Mouse (Mus musculus) hindbrain, embryonic 12.5 days (tissue): ENCODE results near the gene Rs1. TPM values are rescaled to one million over a fixed set of nuclear protein-coding genes. Genes with fewer than 3 reads are reported as not detected.
A peak's percentile ranks its signal among the peaks of the same experiment; 100 is the strongest.
"Not testable (repeated sequence)": the region's sequence is repeated elsewhere in the genome, so short reads cannot be mapped to it uniquely, and the experiment has no call there.

Experiments
- ATAC-seq: fragments of 200-750 bp; cut with Nextera tagmentation; 2 replicates; pipeline ENCODE4 v1.8.0; 2017; ENCODE audit warnings: moderate TSS enrichment; ENCODE audit not compliant: low FRiP score
- H3K27ac ChIP-seq: fragments of 300-500 bp; sonication (generic); 2 replicates; pipeline ENCODE4 v1.5.1; 2016; ENCODE audit warnings: mild to moderate bottlenecking
- H3K27me3 ChIP-seq: fragments of 300-500 bp; sonication (generic); 2 replicates; pipeline ENCODE4 v1.6.1; 2016; ENCODE audit warnings: mild to moderate bottlenecking
- H3K36me3 ChIP-seq: fragments of 300-500 bp; sonication (generic); 2 replicates; pipeline ENCODE4 v1.6.1; 2016; ENCODE audit warnings: mild to moderate bottlenecking
- H3K4me1 ChIP-seq: fragments of 300-500 bp; sonication (generic); 2 replicates; pipeline ENCODE4 v1.6.1; 2016
- H3K4me2 ChIP-seq: fragments of 300-500 bp; sonication (generic); replicated peaks from 2 replicates; pipeline ENCODE4 v1.6.1; 2016; ENCODE audit warnings: mild to moderate bottlenecking
- H3K4me3 ChIP-seq: fragments of 300-500 bp; sonication (generic); 2 replicates; pipeline ENCODE4 v1.5.1; 2016; ENCODE audit warnings: mild to moderate bottlenecking
- H3K9ac ChIP-seq: fragments of 300-500 bp; sonication (generic); 2 replicates; pipeline ENCODE4 v1.6.1; 2016; ENCODE audit warnings: mild to moderate bottlenecking, moderate library complexity
- H3K9me3 ChIP-seq: fragments of 300-500 bp; sonication (generic); replicated peaks from 2 replicates; pipeline ENCODE4 v1.6.1; 2016; ENCODE audit warnings: mild to moderate bottlenecking
- WGBS: fragments of 180-500 bp; shearing (Covaris S2); methylation state at CpG from one replicate; pipeline ENCODE4 v1.1.7; 2016; 5-methylcytosine and 5-hydroxymethylcytosine counted together
- polyA plus RNA-seq: library from polyadenylated mRNA; unstranded; fragments of >200 nt; fragmentation: Nextera tagmentation; extraction: Ambion mirVana; gene quantifications from 2 replicates; pipeline ENCODE4 v1.2.1, GENCODE M21; 2016

Gene Rs1
- polyA plus RNA-seq: 0.09 and 0.10 TPM in 2 replicates

DNA sequence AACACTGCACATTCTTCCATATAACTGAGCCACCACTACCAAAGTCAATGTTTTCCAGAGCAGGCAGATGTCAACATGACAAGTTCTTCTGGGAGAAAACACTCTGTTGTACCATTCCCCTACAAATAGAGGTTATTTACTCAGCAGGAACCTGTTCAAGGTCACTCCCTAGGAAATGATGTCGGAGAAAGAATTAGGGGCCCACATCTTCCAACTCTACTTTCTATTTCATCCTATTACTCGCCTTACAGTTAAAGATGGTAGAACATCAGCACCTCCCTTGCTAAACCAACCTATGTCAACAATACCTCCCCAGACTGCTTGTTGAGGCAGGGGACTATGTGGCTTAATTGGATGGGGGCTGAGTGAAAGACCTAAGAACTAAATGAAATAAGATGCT is at the start of gene Rs1:
Rs1 (plus strand) TSS at position 301 of the 400 bp plus-strand sequence.
- Histone ChIP-seq H3K4me2 (peak within 1 kb of the TSS; percentile 40), H3K9ac (no peak within 1 kb of the TSS), H3K36me3 (no peaks in the 10 kb centered on the region), H3K4me1 (no peaks in the 10 kb centered on the region), H3K27me3 (peaks cover 30% of the 10 kb centered on the region), H3K27ac (no peak within 1 kb of the TSS), H3K4me3 (no peak within 1 kb of the TSS), H3K9me3 (no peaks in the 10 kb centered on the region)
- no peak for ATAC-seq
- 71% methylated on average over 2 of the region's 2 CpGs for WGBS

DNA sequence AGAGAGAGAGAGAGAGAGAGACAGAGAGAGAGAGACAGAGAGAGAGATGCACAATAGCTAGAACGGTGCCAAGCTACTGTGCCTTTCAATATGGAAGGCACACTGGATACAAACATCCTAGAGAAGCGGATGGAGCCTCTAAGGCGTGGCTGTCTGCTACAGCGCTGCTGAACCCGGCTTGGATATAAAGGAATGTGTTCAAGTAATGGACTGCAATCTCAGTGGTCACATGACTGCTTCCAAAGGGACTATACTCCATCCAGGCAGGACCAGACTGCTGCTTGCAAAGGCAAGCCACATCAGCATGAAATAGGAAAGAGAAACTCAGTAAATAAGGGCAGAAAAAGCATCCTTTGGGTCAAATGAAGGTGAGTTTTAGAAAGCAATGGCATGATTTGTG is 32.2 kb upstream of the Rs1 start, which contains the start of gene Ppef1:
Ppef1 (minus strand) TSS at position 116 of the 400 bp plus-strand sequence.
- peaks cover 33% of the 10 kb centered on the region for H3K27me3 ChIP-seq
- no peaks in the 10 kb centered on the region for H3K9me3 ChIP-seq
- no peak within 1 kb of the TSS for H3K9ac ChIP-seq
- no peak for ATAC-seq
- H3K4me1 ChIP-seq: no peaks in the 10 kb centered on the region
- H3K27ac ChIP-seq: no peak within 1 kb of the TSS
- H3K36me3 ChIP-seq: no peaks in the 10 kb centered on the region
- WGBS: 90% methylated on average over 5 of the region's 5 CpGs
- H3K4me2 ChIP-seq: no peak within 1 kb of the TSS
- H3K4me3 ChIP-seq: no peak within 1 kb of the TSS

DNA sequence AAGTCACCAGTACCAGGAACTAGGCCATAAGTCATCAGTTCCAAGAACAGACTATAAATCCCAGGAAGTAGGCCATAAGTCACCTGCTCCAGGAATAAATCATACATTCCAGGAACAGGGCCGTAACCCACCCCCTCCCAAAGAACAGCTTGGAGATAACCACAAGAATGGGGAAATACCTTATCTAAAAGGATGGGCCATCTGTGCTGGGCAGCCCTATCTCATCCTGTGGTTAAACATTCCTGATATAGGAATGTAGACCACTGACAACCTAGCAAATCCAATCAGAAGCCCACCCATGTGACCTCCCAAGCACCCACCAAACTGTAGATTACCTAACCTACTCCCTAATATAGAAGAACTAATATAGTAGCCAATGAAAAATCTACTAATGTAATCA is 22.4 kb upstream of the Rs1 start:
- WGBS: 95% methylated on average over 1 of the region's 1 CpGs
- no peaks in the 10 kb centered on the region for H3K9me3 ChIP-seq
- H3K27me3 ChIP-seq: peaks cover 8% of the 10 kb centered on the region
- ATAC-seq: no peak
- no peak overlapping the region for H3K27ac ChIP-seq
- no peak overlapping the region for H3K4me2 ChIP-seq
- H3K4me1 ChIP-seq: no peaks in the 10 kb centered on the region
- H3K4me3 ChIP-seq: no peak overlapping the region
- H3K9ac ChIP-seq: no peak overlapping the region
- no peaks in the 10 kb centered on the region for H3K36me3 ChIP-seq

DNA sequence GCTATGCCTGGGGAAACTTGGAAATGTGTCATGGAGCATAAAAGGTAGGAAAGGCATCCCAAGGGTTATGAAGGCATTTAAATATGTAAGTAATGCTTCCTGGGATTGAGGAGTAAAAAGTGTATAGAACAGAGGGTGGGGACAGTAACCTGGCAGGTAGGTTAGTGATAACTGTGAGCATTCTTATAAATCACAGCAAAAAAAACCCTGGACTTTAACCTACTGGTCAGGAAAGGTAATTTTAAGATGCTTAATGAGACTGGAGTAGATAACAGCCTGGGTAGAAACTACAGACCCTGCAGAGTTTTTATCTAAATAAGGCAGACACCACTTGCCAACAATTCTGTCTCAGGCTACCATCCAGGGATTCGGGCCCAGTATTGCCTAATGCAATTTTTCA is 19.2 kb upstream of the Rs1 start:
- H3K36me3 ChIP-seq: no peaks in the 10 kb centered on the region
- no peak overlapping the region for H3K27ac ChIP-seq
- peaks cover 8% of the 10 kb centered on the region; the same call in 1 of the 2 replicates for H3K27me3 ChIP-seq
- H3K9me3 ChIP-seq: no peaks in the 10 kb centered on the region
- H3K4me3 ChIP-seq: no peak overlapping the region
- 91% methylated on average over 1 of the region's 1 CpGs for WGBS
- H3K4me1 ChIP-seq: no peaks in the 10 kb centered on the region
- H3K9ac ChIP-seq: no peak overlapping the region
- no peak for ATAC-seq
- no peak overlapping the region for H3K4me2 ChIP-seq

DNA sequence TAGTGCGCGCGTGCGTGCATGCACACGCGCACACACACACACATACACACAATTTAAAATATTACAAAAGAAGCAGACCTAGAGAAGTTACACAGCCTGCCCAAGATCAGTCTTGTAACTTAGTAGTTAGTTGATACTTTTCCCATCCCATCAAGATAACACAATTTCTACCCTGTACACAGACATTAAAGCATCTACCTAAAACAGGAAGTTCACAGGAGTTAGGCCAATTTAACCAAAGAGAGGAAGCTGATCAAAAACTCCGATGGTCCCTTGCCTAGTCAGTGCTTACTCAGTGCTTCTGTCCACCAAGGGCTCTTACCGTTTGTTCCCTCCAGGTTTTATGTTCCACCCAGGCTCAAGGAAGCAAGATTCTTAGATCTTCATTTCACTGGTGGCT is 17.0 kb upstream of the Rs1 start:
- Histone ChIP-seq H3K36me3 (no peaks in the 10 kb centered on the region), H3K9me3 (no peaks in the 10 kb centered on the region), H3K9ac (no peak overlapping the region), H3K4me2 (no peak overlapping the region), H3K27ac (no peak overlapping the region), H3K4me3 (no peak overlapping the region), H3K4me1 (no peaks in the 10 kb centered on the region), H3K27me3 (peaks cover 16% of the 10 kb centered on the region)
- 95% methylated on average over 8 of the region's 8 CpGs for WGBS
- no peak for ATAC-seq

DNA sequence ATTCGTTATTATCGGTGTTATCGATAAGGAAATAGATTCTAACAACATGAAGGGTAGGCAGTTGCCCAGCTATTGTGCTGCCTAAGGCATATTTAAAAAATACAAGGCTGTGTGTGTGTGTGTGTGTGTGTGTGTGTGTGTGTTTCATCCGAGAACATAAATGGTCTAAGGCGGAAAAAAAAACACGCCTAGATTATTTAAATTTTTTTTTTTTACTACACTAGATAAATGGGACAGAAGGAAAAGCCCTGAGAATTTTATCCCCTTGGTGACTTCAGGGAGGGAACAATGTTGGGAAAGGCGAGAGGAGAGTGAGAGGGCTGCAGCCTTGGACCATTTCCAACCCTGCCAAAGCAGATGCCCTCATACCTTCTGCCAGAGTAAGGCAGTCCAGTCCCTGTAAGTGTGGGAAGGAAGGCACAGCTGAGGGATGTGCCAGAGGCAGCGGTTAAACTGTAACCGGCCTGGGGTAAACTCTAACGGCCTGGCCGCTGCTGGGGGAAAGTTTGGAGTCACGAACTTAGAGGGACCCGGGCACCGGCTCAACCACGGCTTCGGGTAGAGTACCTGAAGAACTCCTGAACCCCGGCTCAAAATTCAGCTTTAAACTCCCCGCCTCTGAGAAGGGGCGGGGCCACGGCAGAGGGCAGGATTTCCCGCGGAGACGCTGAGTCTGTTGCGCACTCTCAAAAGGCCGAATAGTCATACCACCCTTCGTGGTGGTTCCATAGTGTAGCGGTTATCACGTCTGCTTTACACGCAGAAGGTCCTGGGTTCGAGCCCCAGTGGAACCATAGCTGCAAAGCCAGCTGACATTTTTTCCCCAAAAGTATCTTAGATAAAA is 2.2 kb upstream of the Rs1 start:
- 30% methylated on average over 30 of the region's 30 CpGs for WGBS
- peak overlapping the region; percentile 38 for H3K4me3 ChIP-seq
- no peaks in the 10 kb centered on the region for H3K36me3 ChIP-seq
- H3K9ac ChIP-seq: no peak overlapping the region
- H3K27ac ChIP-seq: no peak overlapping the region
- H3K27me3 ChIP-seq: peaks cover 22% of the 10 kb centered on the region
- ATAC-seq: peak; percentile 97
- no peaks in the 10 kb centered on the region for H3K9me3 ChIP-seq
- no peaks in the 10 kb centered on the region for H3K4me1 ChIP-seq
- H3K4me2 ChIP-seq: peak overlapping the region; percentile 46

DNA sequence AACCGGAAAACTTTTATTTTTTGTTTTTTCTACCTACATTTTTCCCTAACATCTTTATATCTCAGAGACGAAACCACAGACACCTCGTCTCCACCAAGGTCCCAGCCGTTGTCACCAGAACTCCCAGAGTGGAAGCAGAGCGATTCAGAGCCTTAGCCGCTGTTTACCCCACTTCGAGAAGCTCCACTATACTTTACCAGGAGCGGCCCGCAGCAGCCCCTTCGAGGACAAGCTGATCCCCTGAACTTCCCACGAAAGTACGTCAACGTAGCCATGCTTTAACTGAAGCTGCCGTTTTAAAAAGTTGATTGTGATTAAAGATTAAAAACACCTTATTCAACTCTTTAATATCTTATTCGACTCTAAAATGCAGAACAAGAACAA is 1.6 kb upstream of the Rs1 start:
- ATAC-seq: peak; percentile 88
- Histone ChIP-seq H3K4me1 (no peaks in the 10 kb centered on the region), H3K36me3 (no peaks in the 10 kb centered on the region), H3K27ac (no peak overlapping the region), H3K9me3 (no peaks in the 10 kb centered on the region), H3K4me3 (peak overlapping the region; percentile 38), H3K27me3 (peaks cover 27% of the 10 kb centered on the region), H3K9ac (no peak overlapping the region), H3K4me2 (peak overlapping the region; percentile 40)
- 38% methylated on average over 15 of the region's 15 CpGs for WGBS

DNA sequence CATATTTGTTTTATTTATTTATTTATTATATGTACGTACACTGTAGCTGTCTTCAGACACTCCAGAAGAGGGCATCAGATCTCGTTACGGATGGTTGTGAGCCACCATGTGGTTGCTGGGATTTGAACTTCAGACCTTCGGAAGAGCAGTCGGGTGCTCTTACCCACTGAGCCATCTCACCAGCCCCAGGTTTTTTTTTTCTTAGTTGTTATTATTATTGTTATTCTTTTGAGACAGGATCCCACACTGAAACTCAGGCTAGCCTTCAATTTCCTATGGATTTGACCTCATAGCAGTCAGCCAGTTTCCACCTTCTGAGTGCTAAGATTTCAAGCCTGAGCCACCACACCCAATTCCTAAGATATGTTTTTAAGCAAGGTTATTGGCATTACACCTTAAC is 1.8 kb downstream of the Rs1 start:
- 85% methylated on average over 5 of the region's 5 CpGs for WGBS
- H3K9me3 ChIP-seq: not testable (repeated sequence)

DNA sequence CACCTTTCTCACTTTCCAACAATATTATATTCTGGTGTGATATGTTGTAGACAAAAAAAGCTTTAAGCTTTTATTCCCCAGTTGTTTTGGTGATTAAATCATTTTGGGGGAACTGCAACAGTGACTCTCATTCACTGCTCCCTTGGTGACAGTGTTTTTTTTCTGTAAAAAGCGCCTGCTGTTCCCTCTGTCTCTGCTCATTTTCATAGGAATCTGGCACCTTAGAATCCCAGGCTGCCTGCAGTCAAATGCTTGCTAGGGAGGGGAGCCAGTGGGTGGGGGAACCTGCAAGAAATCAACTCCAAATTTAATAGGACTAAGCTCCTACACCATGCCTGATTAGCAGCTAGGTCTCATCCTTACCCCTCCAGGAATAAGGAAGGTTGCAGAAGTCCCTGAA is 5.2 kb downstream of the Rs1 start:
- ATAC-seq: no peak
- Histone ChIP-seq H3K9me3 (no peaks in the 10 kb centered on the region), H3K4me2 (no peak overlapping the region), H3K9ac (no peak overlapping the region), H3K4me1 (no peaks in the 10 kb centered on the region), H3K27me3 (peaks cover 28% of the 10 kb centered on the region), H3K4me3 (no peak overlapping the region), H3K36me3 (no peaks in the 10 kb centered on the region), H3K27ac (no peak overlapping the region)
- 25% methylated on average over 1 of the region's 1 CpGs for WGBS

More for the DNA sequence above, 1.8 kb downstream of the Rs1 start:
- not testable (repeated sequence) for H3K4me2 ChIP-seq, H3K9ac ChIP-seq, H3K4me1 ChIP-seq, ATAC-seq, H3K36me3 ChIP-seq, H3K4me3 ChIP-seq, H3K27ac ChIP-seq
- H3K27me3 ChIP-seq: peaks cover 32% of the 10 kb centered on the region

DNA sequence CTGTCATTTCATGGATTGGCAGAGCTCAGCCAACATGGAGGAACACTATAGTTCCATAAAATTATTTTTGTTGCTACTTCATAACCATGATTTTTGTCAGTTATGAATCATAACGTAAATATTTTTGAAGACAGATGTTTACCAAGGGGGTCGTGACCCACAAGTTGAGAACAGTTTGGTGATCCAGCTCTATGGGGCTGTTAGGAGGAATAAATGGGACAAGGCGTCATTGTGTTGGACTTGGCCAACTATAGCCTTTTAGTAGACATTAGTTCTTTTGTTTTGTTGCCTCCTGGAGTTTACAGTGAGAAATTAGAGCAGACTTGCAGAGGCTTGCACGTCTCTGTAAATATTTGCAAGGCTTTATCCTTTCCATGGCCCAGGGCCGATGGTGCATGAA is 14.5 kb downstream of the Rs1 start:
- no peaks in the 10 kb centered on the region for H3K9me3 ChIP-seq
- WGBS: 81% methylated on average over 5 of the region's 5 CpGs
- ATAC-seq: no peak

DNA sequence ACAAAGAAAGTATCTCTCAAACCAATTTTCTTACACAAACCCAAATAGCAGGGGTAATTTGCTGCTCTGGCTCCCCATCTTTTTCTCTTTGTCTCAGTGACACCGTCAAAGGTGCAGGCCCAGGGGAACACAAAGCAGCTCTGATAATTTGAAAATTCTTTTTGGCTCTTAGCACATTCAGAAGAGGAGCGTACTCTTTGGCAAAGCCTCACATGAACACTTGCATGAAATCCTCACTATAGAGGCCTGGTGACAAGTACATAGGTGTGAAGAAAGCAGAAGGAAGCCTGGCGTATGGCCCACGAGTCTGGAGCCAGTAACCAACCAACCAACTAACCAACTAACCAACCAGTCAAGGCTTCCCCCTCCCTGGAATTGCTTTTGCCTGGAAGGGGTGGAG is 27.1 kb downstream of the Rs1 start:
- 74% methylated on average over 4 of the region's 4 CpGs for WGBS
- ATAC-seq: no peak
- peaks cover 24% of the 10 kb centered on the region for H3K27me3 ChIP-seq

More for the DNA sequence above, 14.5 kb downstream of the Rs1 start:
- H3K27ac ChIP-seq: no peak overlapping the region
- H3K4me1 ChIP-seq: no peaks in the 10 kb centered on the region
- peaks cover 27% of the 10 kb centered on the region for H3K27me3 ChIP-seq
- no peaks in the 10 kb centered on the region for H3K36me3 ChIP-seq
- no peak overlapping the region for H3K4me2 ChIP-seq
- H3K4me3 ChIP-seq: no peak overlapping the region
- H3K9ac ChIP-seq: no peak overlapping the region

DNA sequence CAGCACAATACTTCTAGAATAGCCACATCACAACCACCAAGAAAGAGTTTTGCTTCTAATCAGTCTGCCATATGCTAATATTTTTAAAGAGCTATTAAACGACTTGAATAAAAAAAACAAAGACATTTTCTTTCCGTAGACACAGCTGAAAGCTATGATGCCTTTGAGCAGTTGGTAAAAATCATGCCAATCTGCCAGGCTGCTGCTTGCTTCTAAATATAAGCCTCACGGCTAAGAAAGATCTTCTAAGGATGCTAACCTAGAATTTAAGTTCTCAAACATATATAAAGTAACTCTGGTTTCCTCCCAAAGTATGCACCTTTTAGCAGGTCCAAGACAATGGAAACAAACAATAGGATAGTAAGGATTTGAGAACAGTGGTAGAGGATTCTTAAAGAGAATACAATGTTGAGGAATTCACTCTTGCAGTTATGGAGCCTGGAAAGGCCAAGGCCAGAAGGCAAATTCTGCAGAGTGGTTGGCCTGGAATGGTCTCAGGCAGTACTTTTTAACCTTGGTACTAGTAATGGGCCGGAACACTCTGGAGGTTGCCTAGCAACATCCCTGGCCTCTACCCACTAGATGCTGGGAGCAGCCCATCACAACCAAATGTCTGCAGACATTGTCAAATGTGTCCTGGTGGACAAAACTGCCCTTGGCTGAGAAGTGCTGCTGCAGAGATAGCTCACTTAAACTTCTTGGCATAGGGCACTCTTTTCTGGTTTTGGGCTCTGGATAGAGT is 36.8 kb downstream of the Rs1 start:
- no peak overlapping the region for H3K4me2 ChIP-seq
- ATAC-seq: no peak
- 82% methylated on average over 4 of the region's 4 CpGs for WGBS
- no peaks in the 10 kb centered on the region for H3K9me3 ChIP-seq
- H3K9ac ChIP-seq: no peak overlapping the region
- peaks cover 32% of the 10 kb centered on the region for H3K27me3 ChIP-seq
- H3K36me3 ChIP-seq: no peaks in the 10 kb centered on the region
- no peaks in the 10 kb centered on the region for H3K4me1 ChIP-seq
- H3K27ac ChIP-seq: no peak overlapping the region
- no peak overlapping the region for H3K4me3 ChIP-seq

More for the DNA sequence above, 27.1 kb downstream of the Rs1 start:
- no peaks in the 10 kb centered on the region for H3K36me3 ChIP-seq
- H3K9ac ChIP-seq: no peak overlapping the region
- H3K4me1 ChIP-seq: no peaks in the 10 kb centered on the region
- no peak overlapping the region for H3K27ac ChIP-seq
- H3K4me2 ChIP-seq: no peak overlapping the region
- H3K9me3 ChIP-seq: no peaks in the 10 kb centered on the region
- H3K4me3 ChIP-seq: no peak overlapping the region
